Mouse (Mus musculus) mature B cell (primary cell): Measurements from ENCODE around the gene Kxd1.
"Not testable (repeated sequence)": the region's sequence is repeated elsewhere in the genome, so short reads cannot be mapped to it uniquely, and the experiment has no call there.

ENCODE experiments used
- in situ Hi-C: fragments of 300-500 bp; cut with MboI; formaldehyde crosslinking; loops from 2 replicates; pipeline ENCODE4 v1.14.3; 2019

Gene Kxd1

GRCm38 (mm10) chr8:70513441-70513840 lies 14.3 kb downstream of the Kxd1 start:
- in situ Hi-C loops, result no loop called here

GRCm38 (mm10) chr8:70512253-70512903 lies 15.4 kb downstream of the Kxd1 start:
- in situ Hi-C loops, result no loop called here

GRCm38 (mm10) chr8:70511770-70512169 lies 16.0 kb downstream of the Kxd1 start:
- in situ Hi-C loops, result no loop called here

GRCm38 (mm10) chr8:70511174-70511573 lies 16.6 kb downstream of the Kxd1 start:
- in situ Hi-C loops, result not testable (repeated sequence)

GRCm38 (mm10) chr8:70510228-70510915 lies 17.4 kb downstream of the Kxd1 start, which contains the start of gene Uba52:
Gene Uba52, minus strand, starts transcription at chr8:70510801.
- in situ Hi-C loops, result no loop called here

GRCm38 (mm10) chr8:70509281-70509952 lies 18.3 kb downstream of the Kxd1 start:
- in situ Hi-C loops, result loop anchor here (5.0 kb wide), 1 partner anchor 132 kb away; no protein-coding TSS in a partner anchor

GRCm38 (mm10) chr8:70507027-70507393 lies 20.7 kb downstream of the Kxd1 start:
- in situ Hi-C loops, result loop anchor here (5.0 kb wide), 1 partner anchor 130 kb away; no protein-coding TSS in a partner anchor

- in situ Hi-C loops, result loop anchor here (5.0 kb wide), 1 partner anchor 129 kb away; no protein-coding TSS in a partner anchor
Observed at GRCm38 (mm10) chr8:70506328-70507026, 21.3 kb downstream of the Kxd1 start, which contains the start of gene Rex1bd. Gene Rex1bd, minus strand, starts transcription at chr8:70506752.

- in situ Hi-C loops, result loop anchor here (5.0 kb wide), 1 partner anchor 129 kb away; no protein-coding TSS in a partner anchor
Observed at GRCm38 (mm10) chr8:70505698-70506327, 21.9 kb downstream of the Kxd1 start.

- in situ Hi-C loops, result loop anchor here (5.0 kb wide), 1 partner anchor 128 kb away; no protein-coding TSS in a partner anchor
Observed at GRCm38 (mm10) chr8:70504851-70505250, 22.9 kb downstream of the Kxd1 start.

- in situ Hi-C loops, result no loop called here
Observed at GRCm38 (mm10) chr8:70504291-70504716, 23.5 kb downstream of the Kxd1 start.

- in situ Hi-C loops, result no loop called here
Observed at GRCm38 (mm10) chr8:70503062-70503750, 24.6 kb downstream of the Kxd1 start.

- in situ Hi-C loops, result no loop called here
Observed at GRCm38 (mm10) chr8:70502540-70502939, 25.2 kb downstream of the Kxd1 start.

GRCm38 (mm10) chr8:70501820-70502529 lies 25.8 kb downstream of the Kxd1 start:
- in situ Hi-C loops, result no loop called here

GRCm38 (mm10) chr8:70500386-70501301 lies 27.1 kb downstream of the Kxd1 start:
- in situ Hi-C loops, result no loop called here

- in situ Hi-C loops, result no loop called here
Observed at GRCm38 (mm10) chr8:70495771-70496062, 32.0 kb downstream of the Kxd1 start.

GRCm38 (mm10) chr8:70495001-70495770 lies 32.6 kb downstream of the Kxd1 start:
- in situ Hi-C loops, result no loop called here

GRCm38 (mm10) chr8:70494416-70494945 lies 33.3 kb downstream of the Kxd1 start:
- in situ Hi-C loops, result no loop called here
